Mouse (Mus musculus): Measurements from ENCODE around the gene Olfr1388.
"Not testable (repeated sequence)": the region's sequence is repeated elsewhere in the genome, so short reads cannot be mapped to it uniquely, and the experiment has no call there.

Gene Olfr1388

DNA sequence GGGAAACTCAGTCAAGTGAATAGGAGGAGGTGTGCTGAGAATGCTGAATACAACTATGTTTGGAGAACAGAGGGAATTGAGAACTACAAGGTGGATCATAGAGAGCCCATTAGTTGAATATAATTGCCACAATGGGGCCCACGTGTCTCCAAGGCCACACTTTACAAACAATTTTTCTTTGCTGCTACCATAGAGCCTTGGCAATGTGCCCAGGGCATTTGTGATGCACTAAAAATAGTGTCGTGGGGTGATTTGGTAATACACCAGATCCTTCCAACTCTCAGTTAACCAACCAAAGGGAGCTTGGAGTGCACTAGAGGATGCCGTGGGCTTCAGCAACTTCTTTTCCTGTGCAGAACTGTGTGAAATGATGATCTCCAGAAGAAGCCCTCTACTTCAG lies at the start of gene Olfr1388:
TSS of gene Olfr1388 (plus strand) at position 214 of the 400 bp plus-strand sequence.
- DNase-seq = no peak

DNA sequence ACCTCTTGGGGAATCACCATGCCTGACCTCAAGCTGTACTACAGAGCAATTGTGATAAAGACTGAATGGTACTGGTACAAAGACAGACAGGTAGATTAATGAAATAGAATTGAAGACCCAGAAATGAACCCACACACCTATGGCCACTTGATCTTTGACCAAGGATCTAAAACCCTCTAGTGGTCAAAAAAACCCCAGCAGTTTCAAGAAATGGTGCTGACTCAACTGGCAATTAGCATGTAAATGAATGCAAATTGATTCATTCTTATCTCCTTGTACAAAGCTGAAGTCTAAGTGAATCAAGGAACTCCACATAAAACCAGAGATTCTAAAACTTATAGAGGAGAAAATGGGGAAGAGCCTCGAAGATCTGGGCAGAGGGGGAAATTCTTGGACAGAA lies 43.7 kb upstream of the Olfr1388 start:
- not testable (repeated sequence) for DNase-seq

DNA sequence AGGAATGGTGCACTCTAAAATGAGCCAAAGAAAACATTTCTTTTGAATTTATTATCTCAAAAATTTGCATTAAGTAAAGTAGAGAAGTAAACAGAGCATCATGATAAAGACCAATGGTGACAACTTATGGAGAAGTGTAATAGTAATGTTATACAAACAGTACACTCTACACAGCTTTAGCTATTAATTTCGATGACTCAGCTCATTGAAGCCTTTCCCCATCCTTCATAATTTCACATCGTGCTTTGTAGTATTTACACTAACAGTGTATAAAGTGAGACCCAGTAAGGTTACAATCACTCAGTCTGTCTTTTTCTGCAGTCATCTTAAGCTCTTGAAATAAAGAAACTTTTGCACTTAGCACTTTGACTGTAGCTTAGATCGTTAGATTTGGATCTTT lies 29.6 kb upstream of the Olfr1388 start:
- DNase-seq = no peak

DNA sequence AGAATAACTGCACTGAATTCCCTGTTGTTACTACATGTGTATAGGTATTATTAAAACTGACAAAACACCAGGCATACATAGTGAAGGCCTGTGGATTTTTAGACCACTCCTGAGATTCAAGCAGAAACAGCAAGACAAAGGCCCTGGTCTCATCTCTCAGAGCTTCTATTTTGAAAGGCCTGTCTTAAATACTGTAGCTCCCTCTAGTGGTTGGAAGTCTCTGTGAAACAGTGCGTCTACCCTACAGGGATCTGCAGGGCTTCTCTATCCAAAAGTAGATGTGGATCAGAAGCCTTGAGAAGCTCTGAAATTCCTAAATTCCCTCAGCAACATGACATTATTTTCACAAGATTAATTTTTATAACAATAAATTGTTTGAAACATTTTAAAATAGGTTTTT lies 25.9 kb upstream of the Olfr1388 start:
- DNase-seq = no peak

DNA sequence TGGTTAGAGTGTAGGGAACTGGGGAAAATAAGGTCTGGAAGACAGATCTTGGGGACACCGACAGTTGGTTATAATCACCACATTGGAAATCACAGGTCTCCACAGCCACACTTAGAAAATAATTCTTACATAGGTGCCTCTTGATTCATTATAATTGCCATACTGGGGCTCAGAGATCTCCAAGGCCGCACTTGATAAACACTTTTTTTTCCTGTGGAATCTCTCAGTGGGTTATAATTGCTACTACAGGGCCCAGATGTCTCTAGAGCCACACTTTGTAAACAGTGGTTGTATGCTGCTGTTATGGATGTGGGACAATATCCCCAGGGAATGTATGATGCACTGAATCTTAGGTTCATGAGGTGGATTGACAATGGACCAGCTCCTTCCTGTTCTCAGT lies 13.7 kb upstream of the Olfr1388 start, which contains the start of gene Olfr1389:
TSS of gene Olfr1389 (plus strand) at position 301 of the 400 bp plus-strand sequence.
- no peak for DNase-seq

DNA sequence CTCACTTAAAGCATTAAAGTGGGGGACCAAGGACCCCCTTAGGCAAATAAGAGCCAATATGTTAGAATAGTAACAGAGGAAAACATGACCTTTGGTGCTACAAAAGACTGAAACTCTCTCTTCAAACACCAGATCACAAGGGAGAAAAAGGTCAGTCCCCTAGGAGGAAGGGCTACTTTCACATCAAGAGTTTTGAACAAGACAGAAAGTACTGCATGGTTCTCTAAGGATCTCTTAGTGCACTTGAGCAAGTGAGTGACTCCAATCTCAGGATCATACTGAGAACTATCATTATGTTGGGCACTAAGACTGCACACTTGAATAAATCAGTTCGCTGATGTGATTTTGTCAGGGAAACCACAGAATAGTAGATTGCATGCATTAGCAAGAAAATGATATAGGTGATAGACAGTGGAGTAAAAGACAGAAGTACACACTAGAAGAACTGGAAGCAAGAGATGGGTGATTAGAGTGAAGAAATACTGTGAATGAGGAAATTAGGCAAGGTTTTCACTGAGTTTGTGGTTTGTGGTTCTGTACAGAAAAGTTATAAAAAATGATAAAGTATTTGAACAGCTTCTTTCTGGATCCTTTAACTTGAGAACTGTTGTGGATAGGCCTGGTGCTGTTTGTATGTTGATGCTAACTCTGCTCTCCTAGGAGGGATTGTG lies 11.0 kb upstream of the Olfr1388 start:
- no peak for DNase-seq

DNA sequence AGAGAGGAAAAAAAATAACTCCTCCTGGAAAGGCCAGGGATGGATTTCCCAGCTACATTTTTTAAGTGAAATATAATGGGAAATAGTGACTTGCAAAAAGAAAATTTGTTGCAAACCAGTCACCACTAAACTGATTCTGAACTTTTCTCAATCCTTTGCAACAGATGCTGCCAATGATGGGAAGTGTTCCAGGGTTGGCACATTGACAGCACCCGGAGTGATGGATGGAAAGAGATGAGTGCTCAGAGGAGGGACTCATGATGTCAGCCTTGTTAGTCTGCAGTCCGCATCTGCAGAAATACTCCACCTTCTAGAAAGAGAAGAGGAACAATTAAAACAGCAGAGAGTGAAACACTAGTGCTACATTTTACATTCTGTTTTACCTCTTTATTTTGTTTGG lies 6.8 kb upstream of the Olfr1388 start:
- DNase-seq = no peak

DNA sequence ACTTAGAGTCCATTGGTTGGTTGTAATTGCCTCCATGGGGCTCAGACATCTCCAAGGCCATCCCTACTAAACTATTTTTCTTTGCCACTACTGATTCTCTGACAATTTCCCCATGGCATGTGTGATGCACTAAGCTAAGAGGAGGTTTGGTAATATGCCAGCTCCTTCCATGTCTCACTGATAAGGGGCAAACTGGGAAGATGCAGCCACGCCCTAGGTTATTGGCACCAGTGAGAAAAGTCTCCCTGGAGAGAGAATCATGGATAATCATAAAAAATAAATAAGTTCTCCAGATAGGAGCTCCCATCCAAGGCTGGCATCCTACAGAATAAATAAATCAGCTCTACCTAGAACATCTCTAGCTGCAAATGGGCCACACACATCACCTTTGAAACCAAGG lies 18.6 kb downstream of the Olfr1388 start, which contains the start of gene Olfr1387:
TSS of gene Olfr1387 (plus strand) at position 301 of the 400 bp plus-strand sequence.
- DNase-seq = no peak

DNA sequence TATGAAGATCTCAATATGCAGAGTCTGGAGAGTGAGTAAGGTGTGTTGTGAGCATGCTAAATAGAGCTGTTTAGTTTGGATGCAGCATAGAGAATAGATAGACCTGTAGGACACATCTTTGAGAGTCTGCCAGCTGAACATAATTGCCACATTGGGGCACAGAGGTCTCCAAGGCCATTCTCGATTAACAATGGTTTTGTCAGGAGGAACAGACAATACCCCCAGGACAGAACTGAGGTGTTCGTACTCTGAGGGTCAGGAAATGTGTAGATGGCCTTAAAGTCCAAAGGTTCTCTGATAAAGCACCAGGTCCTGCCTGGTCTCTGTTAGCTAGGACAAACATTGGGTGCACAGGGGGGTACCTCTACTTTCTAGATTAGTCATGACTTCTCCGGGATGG lies 28.3 kb downstream of the Olfr1388 start, which contains the start of gene Olfr1386:
TSS of gene Olfr1386 (plus strand) at position 301 of the 400 bp plus-strand sequence.
- not testable (repeated sequence) for DNase-seq

DNA sequence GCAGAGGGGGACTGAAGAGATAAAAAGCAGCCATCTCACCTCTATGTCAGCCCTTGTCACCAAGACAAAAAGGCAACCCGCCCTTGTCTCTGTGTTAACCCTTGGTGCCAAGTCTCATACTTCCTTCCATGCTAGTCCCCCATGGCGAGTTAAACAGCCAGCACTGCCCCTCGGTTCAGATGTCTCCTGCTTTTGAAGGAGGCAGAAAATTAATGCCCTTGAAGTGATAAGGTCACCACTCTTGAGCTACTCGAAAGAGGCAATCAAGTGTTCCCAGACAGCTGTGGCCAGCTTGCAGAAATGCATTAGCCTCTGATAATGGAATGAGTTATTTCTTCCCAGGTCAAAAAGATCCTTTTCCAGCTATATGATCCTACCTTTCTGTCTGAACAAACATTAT lies 49.5 kb downstream of the Olfr1388 start:
- DNase-seq = no peak

DNA sequence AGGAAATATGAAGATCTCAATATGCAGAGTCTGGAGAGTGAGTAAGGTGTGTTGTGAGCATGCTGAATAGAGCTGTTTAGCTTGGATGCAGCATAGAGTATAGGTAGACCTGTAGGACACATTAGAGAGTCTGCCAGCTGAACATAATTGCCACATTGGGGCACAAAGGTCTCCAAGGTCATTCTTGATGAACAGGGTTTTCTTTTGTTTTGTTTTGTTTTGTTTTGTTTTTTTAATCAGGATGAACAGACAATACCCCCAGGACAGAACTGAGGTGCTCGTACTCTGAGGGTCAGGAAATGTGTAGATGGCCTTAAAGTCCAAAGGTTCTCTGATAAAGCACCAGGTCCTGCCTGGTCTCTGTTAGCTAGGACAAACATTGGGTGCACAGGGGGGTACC lies 52.3 kb downstream of the Olfr1388 start, which contains the start of gene Olfr1385:
TSS of gene Olfr1385 (plus strand) at position 301 of the 400 bp plus-strand sequence.
- not testable (repeated sequence) for DNase-seq
